Mouse (Mus musculus) cerebellum, adult 8-10 months (tissue): Measurements from ENCODE around the gene Frmpd2.
"Not testable (repeated sequence)": the region's sequence is repeated elsewhere in the genome, so short reads cannot be mapped to it uniquely, and the experiment has no call there.

ENCODE experiments used
- DNase-seq: peaks from one replicate; pipeline ENCODE4 v3.0.0; 2022

Gene Frmpd2

GRCm38 (mm10) chr14:33471331-33471730, at the start of gene Frmpd2:
TSS of gene Frmpd2 (plus strand) at chr14:33471696.
- DNase-seq: no peak

- no peak for DNase-seq
Observed at GRCm38 (mm10) chr14:33423003-33423402, 48.5 kb upstream of the Frmpd2 start.

- no peak for DNase-seq
Observed at GRCm38 (mm10) chr14:33424124-33424523, 47.4 kb upstream of the Frmpd2 start.

GRCm38 (mm10) chr14:33432485-33432884, 39.0 kb upstream of the Frmpd2 start:
- not testable (repeated sequence) for DNase-seq

- no peak for DNase-seq
Observed at GRCm38 (mm10) chr14:33443780-33444179, 27.7 kb upstream of the Frmpd2 start.

- DNase-seq: no peak
Observed at GRCm38 (mm10) chr14:33445962-33446361, 25.5 kb upstream of the Frmpd2 start.

- DNase-seq: no peak
Observed at GRCm38 (mm10) chr14:33446561-33447023, 24.9 kb upstream of the Frmpd2 start.

GRCm38 (mm10) chr14:33447027-33447569, 24.4 kb upstream of the Frmpd2 start, which contains the start of gene Mapk8:
TSS of gene Mapk8 (minus strand) at chr14:33447158.
- DNase-seq: peak; percentile 96

- no peak for DNase-seq
Observed at GRCm38 (mm10) chr14:33448276-33448675, 23.2 kb upstream of the Frmpd2 start.

- no peak for DNase-seq
Observed at GRCm38 (mm10) chr14:33449296-33449840, 22.1 kb upstream of the Frmpd2 start.

- DNase-seq: no peak
Observed at GRCm38 (mm10) chr14:33450331-33450730, 21.2 kb upstream of the Frmpd2 start.

- no peak for DNase-seq
Observed at GRCm38 (mm10) chr14:33463658-33464057, 7.8 kb upstream of the Frmpd2 start.

GRCm38 (mm10) chr14:33467766-33468165, 3.7 kb upstream of the Frmpd2 start:
- no peak for DNase-seq

- no peak for DNase-seq
Observed at GRCm38 (mm10) chr14:33474461-33474860, 3.0 kb downstream of the Frmpd2 start.

GRCm38 (mm10) chr14:33476094-33476760, 4.7 kb downstream of the Frmpd2 start:
- no peak for DNase-seq

GRCm38 (mm10) chr14:33481991-33482390, 10.5 kb downstream of the Frmpd2 start:
- no peak for DNase-seq

- no peak for DNase-seq
Observed at GRCm38 (mm10) chr14:33487805-33488550, 16.5 kb downstream of the Frmpd2 start.

GRCm38 (mm10) chr14:33495226-33495625, 23.7 kb downstream of the Frmpd2 start:
- DNase-seq: no peak

- DNase-seq: no peak
Observed at GRCm38 (mm10) chr14:33497418-33497817, 25.9 kb downstream of the Frmpd2 start.

GRCm38 (mm10) chr14:33498849-33499248, 27.4 kb downstream of the Frmpd2 start:
- no peak for DNase-seq

- DNase-seq: no peak
Observed at GRCm38 (mm10) chr14:33500631-33501030, 29.1 kb downstream of the Frmpd2 start.

GRCm38 (mm10) chr14:33503311-33503710, 31.8 kb downstream of the Frmpd2 start:
- DNase-seq: no peak

- DNase-seq: no peak
Observed at GRCm38 (mm10) chr14:33506696-33507095, 35.2 kb downstream of the Frmpd2 start.

- no peak for DNase-seq
Observed at GRCm38 (mm10) chr14:33508660-33509059, 37.2 kb downstream of the Frmpd2 start.
